Mouse (Mus musculus) adipocyte (in vitro differentiated cells): ENCODE results near the gene Pramef6.
"Not testable (repeated sequence)": the region's sequence is repeated elsewhere in the genome, so short reads cannot be mapped to it uniquely, and the experiment has no call there.

ENCODE experiments used
- DNase-seq: peaks from one replicate; pipeline ENCODE4 v3.0.0-alpha.2; 2016; ENCODE audit warnings: low spot score

The Pramef6 gene

DNA sequence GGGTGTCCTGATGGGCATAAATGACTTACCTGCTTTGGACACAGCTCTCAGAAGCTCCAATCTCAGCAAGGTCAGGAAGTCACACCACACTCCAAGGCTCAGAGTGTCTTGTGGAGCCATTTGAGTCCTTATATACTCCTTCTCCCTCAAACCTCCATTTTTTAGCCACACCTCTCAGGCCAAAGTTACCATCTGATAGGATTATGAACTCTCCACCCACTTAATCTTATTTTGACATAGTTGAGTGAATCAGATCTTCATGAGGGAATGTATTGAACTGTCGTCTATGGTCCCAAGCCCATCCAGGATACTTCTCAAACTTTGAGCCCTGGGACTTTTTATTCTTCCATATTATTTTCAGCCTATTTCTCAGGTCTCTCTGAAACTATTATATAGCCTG, at the start of gene Pramef6:
Gene Pramef6, minus strand, starts transcription at position 101 of the 400 bp plus-strand sequence.
- DNase-seq, result not testable (repeated sequence)

GRCm38 (mm10) chr4:143894406-143894805, 5.8 kb downstream of the Pramef6 start:
- DNase-seq, result not testable (repeated sequence)

DNA sequence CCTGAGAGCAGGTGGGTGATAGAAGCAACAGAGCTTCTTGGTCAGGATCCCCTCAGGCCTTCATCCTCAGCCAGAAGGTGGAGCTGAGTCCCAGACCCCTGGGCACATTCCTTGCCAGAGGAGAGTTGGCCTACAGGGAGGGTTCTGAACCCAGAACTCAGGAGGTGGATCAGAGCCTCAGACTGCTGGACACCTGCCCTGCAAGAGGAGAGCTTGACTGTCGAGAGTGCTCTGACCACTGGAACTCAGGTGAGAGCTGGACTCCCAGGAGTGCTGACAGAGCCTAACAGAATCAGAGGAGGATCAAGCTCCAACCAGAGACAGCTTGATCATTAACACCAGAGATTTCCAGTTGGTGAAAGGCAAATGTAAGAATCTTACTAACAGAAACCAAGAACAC, 17.8 kb downstream of the Pramef6 start:
- DNase-seq, result not testable (repeated sequence)

DNA sequence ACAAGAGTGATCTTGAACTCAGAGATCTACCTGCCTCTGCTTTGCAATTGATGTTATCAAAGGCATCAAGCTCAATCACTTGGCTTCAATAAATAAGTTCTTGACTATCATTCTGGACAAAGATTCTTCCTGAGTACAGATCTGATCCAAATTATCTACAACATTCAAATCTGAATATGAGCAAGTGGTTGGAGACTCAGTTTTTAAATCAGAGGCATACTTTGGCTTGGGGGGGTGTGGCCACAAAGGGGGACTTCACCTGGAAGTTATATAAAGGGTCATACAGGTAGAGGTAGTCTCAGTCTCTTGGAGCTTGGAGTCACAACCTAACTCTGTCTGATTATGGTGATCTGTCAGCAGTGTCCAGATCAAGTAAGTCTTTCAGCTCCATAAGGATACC, 54.0 kb downstream of the Pramef6 start, which contains the start of gene Gm13103:
Gene Gm13103, plus strand, starts transcription at position 301 of the 400 bp plus-strand sequence.
- not testable (repeated sequence) for DNase-seq
